Mouse (Mus musculus) olfactory bulb, adult 2 months (tissue): ENCODE results near the gene Gm10645. TPM values are rescaled to one million over a fixed set of nuclear protein-coding genes. Genes with fewer than 3 reads are reported as not detected.

Source experiments
- H3K27ac ChIP-seq: fragments of 200-500 bp; 2 replicates; pipeline ENCODE4 v1.5.1; 2012; ENCODE audit warnings: low read depth, low read length; ENCODE audit not compliant: insufficient read depth
- H3K4me1 ChIP-seq: fragments of 200-500 bp; 2 replicates; pipeline ENCODE4 v1.6.1; 2012; ENCODE audit warnings: low read length; ENCODE audit not compliant: control insufficient read depth, insufficient read depth
- H3K4me3 ChIP-seq: fragments of 200-500 bp; 2 replicates; pipeline ENCODE4 v1.5.1; 2012; ENCODE audit warnings: mild to moderate bottlenecking, low read depth, low read length, moderate library complexity; ENCODE audit not compliant: insufficient read depth
- CTCF ChIP-seq: fragments of 200-500 bp; IDR thresholded peaks from 2 replicates; pipeline ENCODE4 v1.5.1; 2012; ENCODE audit warnings: low read depth, mild to moderate bottlenecking, low read length, moderate library complexity; ENCODE audit not compliant: insufficient read depth
- POLR2A ChIP-seq: fragments of 200-500 bp; IDR thresholded peaks from 2 replicates; pipeline ENCODE4 v1.6.1; 2012; ENCODE audit warnings: mild to moderate bottlenecking, low read depth, low read length, moderate library complexity; ENCODE audit not compliant: insufficient read depth
- WGBS: fragments of 180-500 bp; shearing (Covaris S2); methylation state at CpG from one replicate; pipeline ENCODE4 v1.1.7; 2018; 5-methylcytosine and 5-hydroxymethylcytosine counted together
- polyA plus RNA-seq: library from polyadenylated mRNA; stranded (reverse); fragments of >200 nt; gene quantifications from 2 replicates; pipeline ENCODE4 v1.2.4, GENCODE M21; 2012; ENCODE audit warnings: low replicate concordance; ENCODE audit not compliant: missing spikeins, insufficient read depth, insufficient read length

Gene Gm10645
- polyA plus RNA-seq, 1 experiment = not detected

DNA sequence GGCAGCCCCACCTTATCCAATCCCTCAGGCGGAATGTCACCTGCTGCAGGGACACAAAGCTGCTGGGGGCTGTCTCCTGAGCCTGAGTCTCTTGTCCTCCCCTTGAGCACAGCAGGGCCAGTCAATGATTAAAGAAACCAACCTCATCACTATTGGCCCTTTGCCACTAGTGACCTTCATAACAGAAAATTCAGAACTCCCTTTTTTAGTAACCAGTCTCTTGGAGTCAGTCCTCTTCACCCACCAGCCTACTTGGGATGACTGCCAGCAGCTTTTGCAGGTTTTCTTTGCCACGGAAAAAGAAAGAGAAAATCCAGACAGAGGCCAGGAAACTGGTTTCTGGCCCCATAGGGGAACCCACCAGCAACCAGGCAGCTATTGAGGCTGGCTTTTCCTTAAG is 30.9 kb downstream of the Gm10645 start:
- WGBS = 57% methylated on average over 2 of the region's 2 CpGs
- H3K4me1 ChIP-seq = no peaks in the 10 kb centered on the region
- no peak overlapping the region for H3K4me3 ChIP-seq
- TF ChIP-seq POLR2A = no peak
- TF ChIP-seq CTCF = no peak
- H3K27ac ChIP-seq = no peak overlapping the region

Other genes starting within 250 kb of the Gm10645 start
- gene Tbc1d9, start 818 bp downstream of the Gm10645 start, polyA plus RNA-seq = 56.9 TPM in 1 of 2 replicates, not detected in the other
- not detected in 2 replicates for gene Ucp1, start 124.2 kb upstream of the Gm10645 start, polyA plus RNA-seq
- not detected in 2 replicates for gene Elmod2, start 166.3 kb upstream of the Gm10645 start, polyA plus RNA-seq
- not detected in 2 replicates for gene Mgat4d, start 182.3 kb upstream of the Gm10645 start, polyA plus RNA-seq
- gene Clgn, start 223.7 kb upstream of the Gm10645 start, polyA plus RNA-seq = not detected in 2 replicates